Mouse (Mus musculus): ENCODE results near the gene Pmm1. TPM values are rescaled to one million over a fixed set of nuclear protein-coding genes. Genes with fewer than 3 reads are reported as not detected.

Pmm1 gene
- polyA plus RNA-seq, 1 experiment from 2014 or later = 100 TPM

DNA sequence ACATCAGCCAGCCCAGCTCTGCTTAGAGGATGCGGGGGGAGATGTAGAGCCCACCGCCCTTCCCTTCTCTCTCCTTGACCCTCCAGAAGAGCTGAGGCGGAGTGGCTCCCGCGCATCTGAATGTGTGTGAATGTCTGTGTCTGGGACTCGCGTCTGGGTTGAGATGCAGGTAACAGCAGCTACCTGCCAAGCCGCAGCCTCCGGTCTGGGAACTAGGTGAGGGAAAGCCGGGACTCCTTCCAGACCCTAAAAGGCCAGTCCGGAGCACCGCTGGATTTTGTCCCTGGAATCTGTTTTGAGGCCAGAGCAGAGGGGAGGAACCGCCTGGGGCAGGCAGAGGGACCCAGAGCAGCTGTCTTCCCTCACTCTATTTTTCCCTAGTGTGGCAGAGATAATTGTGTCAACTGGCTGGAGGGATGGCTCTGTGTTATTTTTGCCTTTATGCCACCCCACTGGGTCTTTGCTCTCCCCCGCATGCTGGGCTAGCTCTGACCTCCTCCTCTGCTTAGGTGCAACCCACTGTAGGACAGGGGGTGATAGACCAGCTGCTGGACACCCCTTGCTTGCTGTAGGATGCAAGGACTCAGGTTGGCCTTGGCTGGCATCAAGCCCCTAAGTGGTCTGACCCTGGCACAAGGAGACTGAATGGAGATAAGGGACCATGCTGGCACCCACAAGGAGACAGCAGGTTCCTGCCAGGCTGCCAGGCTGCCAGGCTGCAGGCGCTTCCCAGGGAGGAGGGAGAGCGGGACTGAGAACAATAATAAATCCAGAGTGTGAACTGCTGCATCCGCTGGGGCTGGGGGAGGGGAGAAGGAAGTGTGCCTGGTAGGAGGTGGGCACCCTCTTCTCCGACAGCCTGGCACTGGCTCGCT is 23.4 kb downstream of the Pmm1 start:
- peak overlapping the region; percentile 60 for H3K4me2 ChIP-seq (ENCODE audit: low read length)
- peak overlapping the region; percentile 74 for H3K4me3 ChIP-seq (replicated peaks; ENCODE audit: low read length)
- peak overlapping the region; percentile 80 for H3K27ac ChIP-seq (ENCODE audit: low read length)
- 4% methylated on average over 19 of the region's 19 CpGs for WGBS
- no peaks in the 10 kb centered on the region for H3K9me3 ChIP-seq (ENCODE audit: control insufficient read depth, low read length)
- peaks cover 28% of the 10 kb centered on the region for H3K4me1 ChIP-seq (replicated peaks; ENCODE audit: control insufficient read depth, insufficient read depth, low read length)
- no peaks in the 10 kb centered on the region for H3K36me3 ChIP-seq (ENCODE audit: control insufficient read depth, insufficient read depth)
- H3K9ac ChIP-seq (replicated peaks; ENCODE audit: low read depth, low read length) = peak overlapping the region; percentile 82
- peak; percentile 68 for ATAC-seq
- no peaks in the 10 kb centered on the region for H3K27me3 ChIP-seq (replicated peaks; ENCODE audit: control insufficient read depth, insufficient read depth, low read length)

- H3K27me3 ChIP-seq (replicated peaks; ENCODE audit: control insufficient read depth, insufficient read depth, low read length) = no peaks in the 10 kb centered on the region
- no peaks in the 10 kb centered on the region for H3K36me3 ChIP-seq (ENCODE audit: control insufficient read depth, insufficient read depth)
- H3K4me3 ChIP-seq (replicated peaks; ENCODE audit: low read length) = peak within 1 kb of the TSS; percentile 74
- peak; percentile 80 for ATAC-seq
- 2% methylated on average over 12 of the region's 12 CpGs for WGBS
- H3K9me3 ChIP-seq (ENCODE audit: control insufficient read depth, low read length) = no peaks in the 10 kb centered on the region
- peak within 1 kb of the TSS; percentile 60 for H3K4me2 ChIP-seq (ENCODE audit: low read length)
- H3K27ac ChIP-seq (ENCODE audit: low read length) = peak within 1 kb of the TSS; percentile 80
- H3K4me1 ChIP-seq (replicated peaks; ENCODE audit: control insufficient read depth, insufficient read depth, low read length) = peaks cover 28% of the 10 kb centered on the region
- peak within 1 kb of the TSS; percentile 82 for H3K9ac ChIP-seq (replicated peaks; ENCODE audit: low read depth, low read length)
Measured at GRCm38 (mm10) chr15:81936679-81937078, 24.1 kb downstream of the Pmm1 start, which contains the start of gene Csdc2. Gene Csdc2, plus strand, starts transcription at chr15:81936759.

DNA sequence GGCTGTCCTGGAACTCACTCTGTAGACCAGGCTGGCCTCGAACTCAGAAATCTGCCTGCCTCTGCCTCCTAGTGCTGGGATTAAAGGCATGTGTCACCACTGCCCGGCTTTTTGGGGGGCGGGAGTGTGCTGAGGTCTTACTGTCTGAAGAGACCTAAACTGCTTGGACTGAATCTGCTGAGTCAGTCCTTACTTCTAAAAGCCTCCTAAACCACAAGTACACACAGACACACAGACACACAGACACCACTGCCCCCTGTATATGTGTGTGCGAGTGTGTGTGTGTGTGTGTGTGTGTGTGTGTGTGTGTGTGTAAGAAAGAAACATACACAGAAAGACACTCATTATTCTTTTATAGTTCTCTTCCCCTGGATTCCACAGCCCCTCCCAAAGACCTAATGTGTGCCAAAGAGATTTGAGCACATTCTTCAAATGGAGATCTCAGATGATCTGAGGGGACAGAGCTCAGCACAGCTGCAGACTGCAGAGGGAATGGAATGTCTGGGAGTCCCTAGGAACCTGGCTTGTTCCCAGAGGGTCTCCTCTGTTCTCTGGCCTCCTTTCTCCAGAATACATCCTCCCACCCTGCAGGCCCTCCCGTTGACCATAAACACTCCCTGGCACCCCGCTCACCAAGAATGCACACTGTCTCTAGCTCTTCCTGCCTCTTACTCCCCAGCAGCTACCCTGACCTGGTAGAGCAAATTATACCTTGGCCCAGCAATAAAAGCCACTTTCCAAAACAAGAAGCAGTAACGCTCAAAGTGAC is 24.7 kb downstream of the Pmm1 start:
- H3K4me3 ChIP-seq (replicated peaks; ENCODE audit: low read length) = peak overlapping the region; percentile 74
- H3K4me1 ChIP-seq (replicated peaks; ENCODE audit: control insufficient read depth, insufficient read depth, low read length) = peaks cover 28% of the 10 kb centered on the region
- 60% methylated on average over 7 of the region's 7 CpGs for WGBS
- H3K9ac ChIP-seq (replicated peaks; ENCODE audit: low read depth, low read length) = peak overlapping the region; percentile 82
- H3K9me3 ChIP-seq (ENCODE audit: control insufficient read depth, low read length) = no peaks in the 10 kb centered on the region
- peak; percentile 5; the same call in 1 of the 2 replicates for ATAC-seq
- no peaks in the 10 kb centered on the region for H3K36me3 ChIP-seq (ENCODE audit: control insufficient read depth, insufficient read depth)
- peak overlapping the region; percentile 80 for H3K27ac ChIP-seq (ENCODE audit: low read length)
- H3K4me2 ChIP-seq (ENCODE audit: low read length) = peak overlapping the region; percentile 60
- no peaks in the 10 kb centered on the region for H3K27me3 ChIP-seq (replicated peaks; ENCODE audit: control insufficient read depth, insufficient read depth, low read length)

GRCm38 (mm10) chr15:81933986-81934385 is 26.7 kb downstream of the Pmm1 start:
- H3K4me2 ChIP-seq (ENCODE audit: low read length) = no peak overlapping the region
- no peaks in the 10 kb centered on the region for H3K9me3 ChIP-seq (ENCODE audit: control insufficient read depth, low read length)
- H3K27me3 ChIP-seq (replicated peaks; ENCODE audit: control insufficient read depth, insufficient read depth, low read length) = no peaks in the 10 kb centered on the region
- H3K27ac ChIP-seq (ENCODE audit: low read length) = no peak overlapping the region
- H3K36me3 ChIP-seq (ENCODE audit: control insufficient read depth, insufficient read depth) = no peaks in the 10 kb centered on the region
- WGBS = 72% methylated on average over 1 of the region's 1 CpGs
- H3K9ac ChIP-seq (replicated peaks; ENCODE audit: low read depth, low read length) = no peak overlapping the region
- H3K4me1 ChIP-seq (replicated peaks; ENCODE audit: control insufficient read depth, insufficient read depth, low read length) = peaks cover 28% of the 10 kb centered on the region
- ATAC-seq = no peak
- no peak overlapping the region for H3K4me3 ChIP-seq (replicated peaks; ENCODE audit: low read length)

DNA sequence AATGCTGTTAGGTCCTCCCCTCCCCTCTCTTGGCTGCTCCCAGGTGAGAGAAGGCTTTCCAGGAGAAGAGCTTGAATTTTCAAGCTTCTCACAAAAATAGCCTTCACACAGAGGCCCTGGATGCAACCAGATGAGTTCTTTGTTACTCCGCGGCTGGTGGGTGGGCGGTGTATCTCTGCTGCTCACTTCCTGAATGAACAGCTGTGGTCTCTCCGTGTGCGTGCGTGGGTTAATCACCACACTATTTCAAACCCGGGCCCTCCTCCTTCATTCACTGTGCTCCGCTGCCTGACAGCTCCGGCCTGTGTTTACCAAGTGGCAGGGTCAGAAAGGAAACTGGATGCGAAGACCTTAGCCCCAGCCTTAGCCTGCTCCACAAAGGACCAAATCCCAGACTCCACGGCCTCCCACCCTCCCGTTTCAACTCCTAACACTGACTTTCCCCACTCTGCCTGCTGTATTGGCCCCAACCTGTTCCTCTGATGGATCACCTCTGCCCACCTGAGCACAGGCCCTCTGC is 27.7 kb downstream of the Pmm1 start:
- no peaks in the 10 kb centered on the region for H3K27me3 ChIP-seq (replicated peaks; ENCODE audit: control insufficient read depth, insufficient read depth, low read length)
- H3K4me3 ChIP-seq (replicated peaks; ENCODE audit: low read length) = no peak overlapping the region
- H3K4me2 ChIP-seq (ENCODE audit: low read length) = no peak overlapping the region
- peaks cover 20% of the 10 kb centered on the region for H3K4me1 ChIP-seq (replicated peaks; ENCODE audit: control insufficient read depth, insufficient read depth, low read length)
- no peak; the same call in 1 of the 2 replicates for ATAC-seq
- H3K9me3 ChIP-seq (ENCODE audit: control insufficient read depth, low read length) = no peaks in the 10 kb centered on the region
- H3K36me3 ChIP-seq (ENCODE audit: control insufficient read depth, insufficient read depth) = no peaks in the 10 kb centered on the region
- H3K9ac ChIP-seq (replicated peaks; ENCODE audit: low read depth, low read length) = peak overlapping the region; percentile 22; the same call in 1 of the 2 replicates
- 26% methylated on average over 12 of the region's 12 CpGs for WGBS
- peak overlapping the region; percentile 27 for H3K27ac ChIP-seq (ENCODE audit: low read length)

DNA sequence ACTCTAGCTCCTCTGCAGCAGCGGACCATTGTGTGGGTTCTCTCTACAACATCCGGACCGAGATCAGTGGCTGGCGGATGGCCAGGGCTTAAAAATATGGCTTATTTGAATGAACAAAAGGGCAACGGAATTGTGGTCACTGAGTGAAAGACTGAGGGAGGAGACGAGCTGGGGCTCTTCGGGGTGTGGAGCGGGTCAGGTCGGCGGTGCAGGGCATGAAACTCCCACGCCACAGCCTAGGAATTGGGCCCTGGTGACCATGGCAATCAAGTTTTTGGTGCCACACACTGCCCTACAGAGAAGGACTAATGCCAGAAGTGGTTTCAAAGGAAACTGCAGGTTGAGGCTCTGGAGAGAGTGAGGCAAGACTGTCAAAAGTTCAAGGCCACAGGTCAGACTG is 32.5 kb downstream of the Pmm1 start:
- peak overlapping the region; percentile 11; the same call in 1 of the 2 replicates for H3K27ac ChIP-seq (ENCODE audit: low read length)
- 12% methylated on average over 11 of the region's 11 CpGs for WGBS
- no peak for ATAC-seq
- H3K4me1 ChIP-seq (replicated peaks; ENCODE audit: control insufficient read depth, insufficient read depth, low read length) = peaks cover 27% of the 10 kb centered on the region
- H3K27me3 ChIP-seq (replicated peaks; ENCODE audit: control insufficient read depth, insufficient read depth, low read length) = no peaks in the 10 kb centered on the region
- H3K4me3 ChIP-seq (replicated peaks; ENCODE audit: low read length) = no peak overlapping the region
- no peak overlapping the region for H3K9ac ChIP-seq (replicated peaks; ENCODE audit: low read depth, low read length)
- no peak overlapping the region for H3K4me2 ChIP-seq (ENCODE audit: low read length)
- no peaks in the 10 kb centered on the region for H3K36me3 ChIP-seq (ENCODE audit: control insufficient read depth, insufficient read depth)
- no peaks in the 10 kb centered on the region for H3K9me3 ChIP-seq (ENCODE audit: control insufficient read depth, low read length)

DNA sequence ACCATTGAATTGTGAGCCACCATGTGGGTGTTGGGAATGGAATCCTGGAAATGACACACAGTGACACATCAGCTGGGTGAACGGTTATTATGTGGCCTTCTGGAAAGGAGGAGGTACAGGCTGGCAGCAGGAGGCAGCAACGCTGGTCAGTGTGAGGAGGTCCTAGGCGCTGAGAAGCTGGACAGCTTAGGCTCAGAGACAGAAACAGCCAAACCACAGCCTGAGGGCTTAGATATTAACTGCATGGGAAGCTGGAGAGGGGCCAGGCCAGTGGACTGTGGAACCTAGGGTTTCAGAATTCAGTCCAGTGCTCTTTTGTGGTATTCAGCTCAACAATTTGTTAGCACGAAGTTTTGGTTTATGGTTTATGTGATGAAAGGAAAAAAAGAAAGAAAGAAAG is 33.0 kb downstream of the Pmm1 start:
- H3K4me3 ChIP-seq (replicated peaks; ENCODE audit: low read length) = no peak overlapping the region
- H3K27ac ChIP-seq (ENCODE audit: low read length) = peak overlapping the region; percentile 88
- H3K4me1 ChIP-seq (replicated peaks; ENCODE audit: control insufficient read depth, insufficient read depth, low read length) = peaks cover 28% of the 10 kb centered on the region
- H3K4me2 ChIP-seq (ENCODE audit: low read length) = no peak overlapping the region
- H3K9ac ChIP-seq (replicated peaks; ENCODE audit: low read depth, low read length) = 0 out of 2 replicates have a peak overlapping the region, but pooled peaks have one; percentile 18
- H3K36me3 ChIP-seq (ENCODE audit: control insufficient read depth, insufficient read depth) = no peaks in the 10 kb centered on the region
- no peak for ATAC-seq
- H3K9me3 ChIP-seq (ENCODE audit: control insufficient read depth, low read length) = no peaks in the 10 kb centered on the region
- H3K27me3 ChIP-seq (replicated peaks; ENCODE audit: control insufficient read depth, insufficient read depth, low read length) = no peaks in the 10 kb centered on the region
- WGBS = 16% methylated on average over 4 of the region's 4 CpGs

DNA sequence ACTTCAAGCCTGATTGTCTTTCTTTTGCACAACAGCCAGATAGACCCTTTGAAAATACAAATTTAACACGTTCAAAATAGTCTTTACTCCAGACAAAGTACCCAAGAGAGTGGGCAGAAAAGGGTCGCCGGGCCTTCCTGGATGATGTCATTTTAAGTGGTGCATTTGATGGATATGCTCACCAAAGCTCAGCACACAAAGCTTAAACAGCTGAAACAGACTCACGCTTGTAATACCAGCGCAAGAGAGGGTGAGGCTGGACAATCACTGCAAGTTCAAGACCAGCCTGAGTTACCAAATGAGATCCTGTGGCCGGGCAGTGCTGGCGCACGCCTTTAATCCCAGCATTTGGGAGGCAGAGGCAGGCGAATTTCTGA is 34.3 kb downstream of the Pmm1 start:
- Histone ChIP-seq H3K27ac (ENCODE audit: low read length) (peak overlapping the region; percentile 88), H3K4me2 (ENCODE audit: low read length) (peak overlapping the region; percentile 92), H3K4me1 (replicated peaks; ENCODE audit: control insufficient read depth, insufficient read depth, low read length) (peaks cover 34% of the 10 kb centered on the region), H3K36me3 (ENCODE audit: control insufficient read depth, insufficient read depth) (no peaks in the 10 kb centered on the region), H3K4me3 (replicated peaks; ENCODE audit: low read length) (peak overlapping the region; percentile 91), H3K9me3 (ENCODE audit: control insufficient read depth, low read length) (no peaks in the 10 kb centered on the region), H3K9ac (replicated peaks; ENCODE audit: low read depth, low read length) (no peak overlapping the region), H3K27me3 (replicated peaks; ENCODE audit: control insufficient read depth, insufficient read depth, low read length) (no peaks in the 10 kb centered on the region)
- WGBS = 17% methylated on average over 9 of the region's 9 CpGs
- peak; percentile 62 for ATAC-seq

Measured in forebrain, embryonic 16.5 days (tissue).